Mouse (Mus musculus) adrenal gland, postnatal 36 days (tissue): Measurements from ENCODE around the gene Rhox10. TPM values are rescaled to one million over a fixed set of nuclear protein-coding genes. Genes with fewer than 3 reads are reported as not detected.
"Not testable (repeated sequence)": the region's sequence is repeated elsewhere in the genome, so short reads cannot be mapped to it uniquely, and the experiment has no call there.

Experiments
- DNase-seq, 2 experiments: peaks; one replicate each; pipeline ENCODE4 v3.0.0; 2021; ENCODE audit warnings: mixed read lengths in 1 of 2
- long read RNA-seq, 2 experiments: library from polyadenylated mRNA; stranded (forward); transcript quantifications; one replicate each; pipeline ENCODE4 v2.0.0; 2021; ENCODE audit warnings: borderline sequencing depth in 2 of 2
- total RNA-seq, 2 experiments: library from RNA; stranded (reverse); gene quantifications; 2 replicates each; pipeline ENCODE4 v1.2.3; 2021

Rhox10 gene
- not detected for total RNA-seq
- long read RNA-seq, experiment 1, result 0 reads
- long read RNA-seq, experiment 2, result 0 reads

DNA sequence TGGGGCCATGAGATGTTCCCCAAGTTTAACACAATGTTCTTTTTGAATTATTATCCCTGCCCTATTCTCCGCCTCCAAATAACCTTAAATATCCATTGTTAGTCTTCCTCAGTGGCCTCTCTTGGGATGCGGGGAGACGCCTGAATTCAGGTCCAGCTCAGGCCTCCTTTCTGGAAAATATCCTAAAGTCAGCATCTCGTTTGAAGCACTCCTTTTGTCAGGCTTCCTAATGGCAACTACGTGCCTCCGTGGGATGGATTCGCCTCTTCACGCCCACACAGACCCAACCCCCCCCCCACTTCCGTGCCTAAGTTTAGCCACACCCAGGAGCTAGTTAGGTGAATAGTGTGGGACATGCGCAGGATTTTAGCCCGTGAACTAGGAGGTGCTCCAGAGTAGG, at the start of gene Rhox10:
Gene Rhox10, plus strand, starts transcription at position 301 of the 400 bp plus-strand sequence.
- no peak for DNase-seq

DNA sequence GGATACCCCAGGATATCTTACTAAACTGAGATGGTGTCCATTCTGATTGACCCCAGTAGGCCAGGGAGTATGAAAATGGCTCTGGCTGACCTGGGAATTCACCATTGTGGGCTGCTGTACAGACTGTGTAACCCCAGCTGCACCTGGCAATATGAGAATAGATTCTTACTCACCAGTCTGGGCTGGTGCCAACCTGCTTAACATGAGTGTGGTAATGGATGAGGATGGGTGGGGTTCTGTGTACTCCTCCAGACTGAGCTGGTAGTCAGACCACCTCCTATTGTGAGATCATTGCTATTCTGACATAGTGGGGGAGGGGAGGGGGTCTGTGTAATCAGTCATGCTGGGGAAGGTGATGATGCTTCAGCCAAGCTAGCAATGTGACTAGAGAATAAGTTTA, 47.7 kb upstream of the Rhox10 start, which contains the start of gene Btg1-ps1:
Gene Btg1-ps1, minus strand, starts transcription at position 219 of the 400 bp plus-strand sequence.
- DNase-seq, result not testable (repeated sequence)

DNA sequence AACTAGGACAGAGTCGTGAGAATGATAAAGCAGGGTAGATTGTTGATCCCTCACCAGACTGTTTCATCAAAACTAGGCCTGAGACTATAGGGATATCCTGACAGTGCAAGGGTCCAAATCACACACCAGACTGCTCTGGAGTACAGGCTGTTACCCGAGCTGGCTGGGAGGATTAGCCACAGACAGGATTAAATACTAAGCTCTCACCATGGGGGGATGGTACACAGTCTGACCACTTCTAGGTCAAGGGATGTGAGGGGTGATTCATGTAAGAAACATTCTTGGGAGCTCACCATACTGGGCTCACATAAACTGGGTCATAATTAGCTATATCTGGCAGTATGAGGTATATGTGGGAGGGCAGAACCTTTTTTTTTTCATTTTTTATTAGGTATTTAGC, 32.4 kb upstream of the Rhox10 start:
- DNase-seq, result no peak

DNA sequence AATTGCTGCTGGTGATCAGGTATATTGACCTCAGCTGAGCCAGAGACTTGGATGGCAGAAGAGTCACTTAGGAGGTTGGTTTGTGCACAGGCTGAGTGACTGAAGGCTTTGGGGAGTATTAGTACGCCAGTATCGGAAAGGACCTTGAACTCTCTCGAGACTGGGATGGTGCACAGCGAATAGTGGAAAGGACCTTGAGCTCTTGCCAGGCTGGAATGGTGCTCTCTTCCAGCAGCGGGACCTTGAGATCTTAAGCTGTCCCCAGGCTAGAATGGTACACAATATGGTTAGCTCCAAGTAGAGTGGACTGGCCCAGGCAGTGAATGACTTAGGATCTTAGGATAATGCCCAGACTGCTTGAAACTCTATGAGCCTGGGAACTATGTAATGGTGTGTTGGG, 26.6 kb upstream of the Rhox10 start:
- peak; percentile 53 to 59 for DNase-seq

DNA sequence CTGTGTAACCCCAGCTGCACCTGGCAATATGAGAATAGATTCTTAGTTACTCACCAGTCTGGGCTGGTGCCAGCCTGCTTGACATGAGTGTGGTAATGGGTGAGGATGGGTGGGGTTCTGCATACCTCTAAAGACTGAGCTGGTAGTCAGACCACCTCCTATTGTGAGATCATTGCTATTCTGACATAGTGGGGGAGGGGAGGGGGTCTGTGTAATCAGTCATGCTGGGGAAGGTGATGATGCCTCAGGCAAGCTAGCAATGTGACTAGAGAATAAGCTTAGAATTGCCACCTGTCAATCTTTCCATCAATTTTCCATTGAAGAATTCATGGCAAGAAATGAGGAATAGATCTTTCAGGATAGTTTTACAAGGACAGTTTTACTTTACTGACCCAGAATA, 23.3 kb upstream of the Rhox10 start, which contains the start of gene Btg1-ps2:
Gene Btg1-ps2, minus strand, starts transcription at position 101 of the 400 bp plus-strand sequence.
- DNase-seq, result not testable (repeated sequence)

DNA sequence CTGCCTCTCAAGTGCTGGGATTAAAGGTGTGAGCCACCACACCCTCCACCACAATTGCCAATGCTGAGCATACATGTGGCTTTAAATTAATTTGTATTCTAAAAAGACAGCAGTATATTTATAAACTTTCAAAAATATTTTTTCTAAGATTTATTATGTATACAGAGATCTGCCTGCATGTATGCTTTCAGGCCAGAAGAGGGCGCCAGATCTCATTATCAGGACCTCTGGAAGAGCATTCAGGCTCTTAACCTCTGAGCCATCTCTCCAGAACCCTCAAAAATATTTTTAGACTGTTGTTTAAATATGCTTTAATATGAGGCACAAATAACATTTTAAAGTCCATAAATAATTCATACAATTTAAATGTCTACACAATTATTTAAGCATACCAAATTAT, 4.7 kb upstream of the Rhox10 start:
- DNase-seq, result peak; percentile 3 to 17

DNA sequence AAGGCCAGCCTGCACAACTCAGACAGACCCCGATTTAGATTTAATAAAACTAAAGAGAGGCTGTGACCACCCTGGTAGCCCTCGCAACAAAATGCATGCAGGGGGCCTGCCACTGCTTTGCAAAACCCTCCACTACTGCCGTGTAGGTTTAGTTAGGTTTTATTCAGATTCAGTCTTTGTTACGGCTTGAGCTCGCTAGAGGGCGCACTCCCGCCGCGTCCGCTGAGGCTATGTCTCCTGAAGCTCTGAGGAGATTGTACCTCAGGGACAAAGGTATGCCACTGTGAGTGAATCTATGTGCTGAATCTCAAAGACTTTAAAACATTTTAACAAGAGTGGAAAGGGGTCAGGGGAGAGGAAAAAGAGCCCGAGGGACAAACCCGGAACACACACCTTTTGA, 18.0 kb downstream of the Rhox10 start:
- peak; percentile 59 to 76 for DNase-seq

DNA sequence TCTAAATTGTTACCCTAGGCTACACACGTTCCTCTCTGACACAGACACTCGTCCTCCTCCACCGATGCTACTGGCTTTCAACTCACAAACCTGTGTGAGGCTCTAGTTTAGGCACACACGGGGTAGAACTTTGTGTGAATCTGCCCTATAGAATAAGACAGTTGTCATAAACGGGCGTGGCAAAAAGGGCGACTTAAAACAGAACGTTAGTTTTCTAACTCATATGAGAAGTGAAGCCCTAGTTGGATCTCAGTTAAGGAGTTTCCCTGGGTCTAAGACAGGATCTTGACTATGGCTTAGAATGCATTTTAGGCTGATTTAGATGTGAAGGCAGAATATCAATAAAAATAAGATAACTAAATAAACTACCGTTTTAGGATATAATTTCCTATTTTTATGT, 18.8 kb downstream of the Rhox10 start, which contains the start of gene Rhox11:
Gene Rhox11, minus strand, starts transcription at position 101 of the 400 bp plus-strand sequence.
- no peak for DNase-seq

DNA sequence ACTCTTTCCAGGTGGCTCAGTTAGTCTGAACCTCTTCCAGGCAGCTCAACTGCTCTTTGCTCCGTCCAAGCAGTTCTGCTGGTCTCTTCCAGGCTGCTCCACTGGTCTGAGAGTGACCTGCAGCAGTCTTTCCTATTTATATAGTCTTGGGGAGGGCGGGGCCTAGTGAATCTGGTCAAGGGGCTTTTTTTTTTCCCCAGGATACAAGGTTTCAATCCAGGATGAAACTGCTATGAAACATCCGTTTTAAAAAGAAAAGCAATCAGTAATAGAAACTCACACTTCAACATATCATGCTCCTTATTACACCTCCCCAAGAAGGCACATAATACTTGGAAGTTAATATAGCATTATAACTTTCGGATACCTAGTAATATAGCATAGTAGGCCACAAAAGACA, 44.5 kb downstream of the Rhox10 start, which contains the start of gene Rhox12:
Gene Rhox12, minus strand, starts transcription at position 101 of the 400 bp plus-strand sequence.
- no peak for DNase-seq

DNA sequence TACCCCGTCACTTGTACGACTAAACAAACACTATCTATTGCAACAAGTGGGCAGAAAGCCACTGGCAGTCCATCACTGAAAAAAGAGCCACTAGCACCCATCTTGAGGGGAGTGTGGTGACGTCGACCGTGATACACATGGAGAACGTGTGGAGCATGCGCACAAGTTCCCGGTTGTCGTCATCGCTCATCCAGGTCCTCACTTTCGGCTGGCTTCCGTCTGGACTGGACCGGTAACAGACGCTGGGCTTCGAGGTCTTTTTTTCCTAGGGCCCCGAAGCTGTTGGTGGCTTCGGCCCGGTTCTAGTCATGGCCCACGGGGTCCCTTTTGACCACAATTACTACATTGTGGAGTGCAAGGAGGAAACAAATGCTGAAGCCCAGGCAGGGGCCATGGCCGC, 54.7 kb downstream of the Rhox10 start, which contains the start of gene Rhox13:
Gene Rhox13, plus strand, starts transcription at position 238 of the 400 bp plus-strand sequence.
- DNase-seq, result no peak

Other genes with a start within 250 kb of the Rhox10 start
- not detected for gene Rhox6, start 239.6 kb upstream of the Rhox10 start, total RNA-seq
- gene Rhox7a, start 234.8 kb upstream of the Rhox10 start, total RNA-seq, result not detected
- gene Rhox8, start 187.5 kb upstream of the Rhox10 start, total RNA-seq, result not detected
- gene Rhox7b, start 169.2 kb upstream of the Rhox10 start, total RNA-seq, result not detected
- not detected for gene Rhox9, start 164.7 kb upstream of the Rhox10 start, total RNA-seq
- not detected for gene Btg1-ps1, start 47.7 kb upstream of the Rhox10 start, total RNA-seq
- not detected for gene Btg1-ps2, start 23.4 kb upstream of the Rhox10 start, total RNA-seq
- gene Rhox11, start 18.7 kb downstream of the Rhox10 start, total RNA-seq, result not detected
- gene Rhox12, start 44.4 kb downstream of the Rhox10 start, total RNA-seq, result not detected
- gene Rhox13, start 54.7 kb downstream of the Rhox10 start, total RNA-seq, result not detected
- gene Zbtb33, start 123.3 kb downstream of the Rhox10 start, total RNA-seq, result 10 to 100 TPM; 30.4 to 34.2 TPM
- gene Tmem255a, start 186.0 kb downstream of the Rhox10 start, total RNA-seq, result 10 to 100 TPM; 16.1 to 21.5 TPM
- not detected for gene Atp1b4, start 249.7 kb downstream of the Rhox10 start, total RNA-seq